Mouse (Mus musculus): ENCODE measurements around the gene Thap12. TPM values are rescaled to one million over a fixed set of nuclear protein-coding genes. Genes with fewer than 3 reads are reported as not detected.
A peak's percentile ranks its signal among the peaks of the same experiment; 100 is the strongest.

The Thap12 gene
- polyA plus RNA-seq, 1 experiment: 4.3 TPM

- Histone ChIP-seq H3K27me3 (ENCODE audit: control insufficient read depth, insufficient read depth, low read length) (no peaks in the 10 kb centered on the region), H3K4me3 (ENCODE audit: control insufficient read depth, low read depth, low read length) (no peak overlapping the region), H3K36me3 (ENCODE audit: control insufficient read depth, insufficient read depth, low read length) (no peaks in the 10 kb centered on the region), H3K4me1 (ENCODE audit: control insufficient read depth, insufficient read depth, low read length) (no peaks in the 10 kb centered on the region), H3K27ac (ENCODE audit: control insufficient read depth, insufficient read depth, low read depth, low read length) (no peak overlapping the region)
- TF ChIP-seq POLR2A (IDR thresholded peaks at IDR 0.05; ENCODE audit: control insufficient read depth, low read depth, low read length) (no peak), CTCF (IDR thresholded peaks at IDR 0.05; ENCODE audit: control insufficient read depth, insufficient read depth, insufficient replicate concordance, low read depth, low read length) (no peak)
These were observed 31.1 kb downstream of the Thap12 start for GRCm38 (mm10) chr7:98733958-98734357.

GRCm38 (mm10) chr7:98734876-98735275 lies 32.0 kb downstream of the Thap12 start:
- H3K27ac ChIP-seq (ENCODE audit: control insufficient read depth, insufficient read depth, low read depth, low read length): no peak overlapping the region

GRCm38 (mm10) chr7:98736780-98737550 lies 34.1 kb downstream of the Thap12 start:
- no peaks in the 10 kb centered on the region for H3K4me1 ChIP-seq (ENCODE audit: control insufficient read depth, insufficient read depth, low read length)
- no peaks in the 10 kb centered on the region for H3K36me3 ChIP-seq (ENCODE audit: control insufficient read depth, insufficient read depth, low read length)
- H3K27me3 ChIP-seq (ENCODE audit: control insufficient read depth, insufficient read depth, low read length): no peaks in the 10 kb centered on the region
- H3K4me3 ChIP-seq (ENCODE audit: control insufficient read depth, low read depth, low read length): no peak overlapping the region
- TF ChIP-seq CTCF (IDR thresholded peaks at IDR 0.05; ENCODE audit: control insufficient read depth, insufficient read depth, insufficient replicate concordance, low read depth, low read length): no peak
- no peak for TF ChIP-seq POLR2A (IDR thresholded peaks at IDR 0.05; ENCODE audit: control insufficient read depth, low read depth, low read length)
- H3K27ac ChIP-seq (ENCODE audit: control insufficient read depth, insufficient read depth, low read depth, low read length): no peak overlapping the region

More at GRCm38 (mm10) chr7:98734876-98735275, 32.0 kb downstream of the Thap12 start:
- TF ChIP-seq POLR2A (IDR thresholded peaks at IDR 0.05; ENCODE audit: control insufficient read depth, low read depth, low read length) (no peak), CTCF (IDR thresholded peaks at IDR 0.05; ENCODE audit: control insufficient read depth, insufficient read depth, insufficient replicate concordance, low read depth, low read length) (no peak)
- no peaks in the 10 kb centered on the region for H3K4me1 ChIP-seq (ENCODE audit: control insufficient read depth, insufficient read depth, low read length)
- no peak overlapping the region for H3K4me3 ChIP-seq (ENCODE audit: control insufficient read depth, low read depth, low read length)
- H3K36me3 ChIP-seq (ENCODE audit: control insufficient read depth, insufficient read depth, low read length): no peaks in the 10 kb centered on the region
- H3K27me3 ChIP-seq (ENCODE audit: control insufficient read depth, insufficient read depth, low read length): no peaks in the 10 kb centered on the region

GRCm38 (mm10) chr7:98740363-98740762 lies 37.5 kb downstream of the Thap12 start:
- H3K4me1 ChIP-seq (ENCODE audit: control insufficient read depth, insufficient read depth, low read length): no peaks in the 10 kb centered on the region
- TF ChIP-seq POLR2A (IDR thresholded peaks at IDR 0.05; ENCODE audit: control insufficient read depth, low read depth, low read length) (no peak), CTCF (IDR thresholded peaks at IDR 0.05; ENCODE audit: control insufficient read depth, insufficient read depth, insufficient replicate concordance, low read depth, low read length) (no peak)
- H3K27ac ChIP-seq (ENCODE audit: control insufficient read depth, insufficient read depth, low read depth, low read length): no peak overlapping the region

GRCm38 (mm10) chr7:98743312-98743711 lies 40.4 kb downstream of the Thap12 start:
- H3K27ac ChIP-seq (ENCODE audit: control insufficient read depth, insufficient read depth, low read depth, low read length): no peak overlapping the region
- H3K4me3 ChIP-seq (ENCODE audit: control insufficient read depth, low read depth, low read length): no peak overlapping the region
- H3K4me1 ChIP-seq (ENCODE audit: control insufficient read depth, insufficient read depth, low read length): no peaks in the 10 kb centered on the region
- no peaks in the 10 kb centered on the region for H3K27me3 ChIP-seq (ENCODE audit: control insufficient read depth, insufficient read depth, low read length)
- H3K36me3 ChIP-seq (ENCODE audit: control insufficient read depth, insufficient read depth, low read length): no peaks in the 10 kb centered on the region
- TF ChIP-seq POLR2A (IDR thresholded peaks at IDR 0.05; ENCODE audit: control insufficient read depth, low read depth, low read length): no peak
- peak; percentile 85; the same call in 1 of the 2 replicates for TF ChIP-seq CTCF (IDR thresholded peaks at IDR 0.05; ENCODE audit: control insufficient read depth, insufficient read depth, insufficient replicate concordance, low read depth, low read length)

More at GRCm38 (mm10) chr7:98740363-98740762, 37.5 kb downstream of the Thap12 start:
- Histone ChIP-seq H3K4me3 (ENCODE audit: control insufficient read depth, low read depth, low read length) (no peak overlapping the region), H3K36me3 (ENCODE audit: control insufficient read depth, insufficient read depth, low read length) (no peaks in the 10 kb centered on the region), H3K27me3 (ENCODE audit: control insufficient read depth, insufficient read depth, low read length) (no peaks in the 10 kb centered on the region)

GRCm38 (mm10) chr7:98750404-98750803 lies 47.5 kb downstream of the Thap12 start:
- no peak overlapping the region for H3K4me3 ChIP-seq (ENCODE audit: control insufficient read depth, low read depth, low read length)
- H3K4me1 ChIP-seq (ENCODE audit: control insufficient read depth, insufficient read depth, low read length): 0 out of 2 replicates have a peak, but pooled peaks cover 2% of the 10 kb centered on the region
- H3K27ac ChIP-seq (ENCODE audit: control insufficient read depth, insufficient read depth, low read depth, low read length): no peak overlapping the region
- no peaks in the 10 kb centered on the region for H3K27me3 ChIP-seq (ENCODE audit: control insufficient read depth, insufficient read depth, low read length)
- TF ChIP-seq POLR2A (IDR thresholded peaks at IDR 0.05; ENCODE audit: control insufficient read depth, low read depth, low read length) (no peak), CTCF (IDR thresholded peaks at IDR 0.05; ENCODE audit: control insufficient read depth, insufficient read depth, insufficient replicate concordance, low read depth, low read length) (no peak)
- no peaks in the 10 kb centered on the region for H3K36me3 ChIP-seq (ENCODE audit: control insufficient read depth, insufficient read depth, low read length)

GRCm38 (mm10) chr7:98752680-98753079 lies 49.8 kb downstream of the Thap12 start:
- H3K36me3 ChIP-seq (ENCODE audit: control insufficient read depth, insufficient read depth, low read length): no peaks in the 10 kb centered on the region
- TF ChIP-seq CTCF (IDR thresholded peaks at IDR 0.05; ENCODE audit: control insufficient read depth, insufficient read depth, insufficient replicate concordance, low read depth, low read length) (no peak), POLR2A (IDR thresholded peaks at IDR 0.05; ENCODE audit: control insufficient read depth, low read depth, low read length) (no peak)
- no peaks in the 10 kb centered on the region for H3K27me3 ChIP-seq (ENCODE audit: control insufficient read depth, insufficient read depth, low read length)
- no peak overlapping the region for H3K27ac ChIP-seq (ENCODE audit: control insufficient read depth, insufficient read depth, low read depth, low read length)
- H3K4me3 ChIP-seq (ENCODE audit: control insufficient read depth, low read depth, low read length): no peak overlapping the region
- 0 out of 2 replicates have a peak, but pooled peaks cover 2% of the 10 kb centered on the region for H3K4me1 ChIP-seq (ENCODE audit: control insufficient read depth, insufficient read depth, low read length)

Data from testis, adult 2 months (tissue).